Mouse (Mus musculus) heart, adult 2 months (tissue): ENCODE results near the gene Dgke. TPM values are rescaled to one million over a fixed set of nuclear protein-coding genes. Genes with fewer than 3 reads are reported as not detected.
A peak's percentile ranks its signal among the peaks of the same experiment; 100 is the strongest.

Source experiments
- DNase-seq, 2 experiments: peaks; one replicate each; pipeline ENCODE4 v3.0.0; 2021
- H3K27ac ChIP-seq: fragments of 200-600 bp; 2 replicates; pipeline ENCODE4 v1.8.1; 2022
- H3K27me3 ChIP-seq: fragments of 200-500 bp; 2 replicates; pipeline ENCODE4 v1.6.1; 2012; ENCODE audit warnings: mild to moderate bottlenecking, low read length, inconsistent platforms, mixed read lengths; ENCODE audit not compliant: control insufficient read depth, insufficient read depth
- H3K36me3 ChIP-seq: fragments of 200-500 bp; 2 replicates; pipeline ENCODE4 v1.6.1; 2012; ENCODE audit warnings: low read length, inconsistent platforms; ENCODE audit not compliant: control insufficient read depth, insufficient read depth
- H3K4me1 ChIP-seq: fragments of 200-500 bp; 2 replicates; pipeline ENCODE4 v1.6.1; 2011; ENCODE audit warnings: low read length; ENCODE audit not compliant: control insufficient read depth, insufficient read depth
- H3K4me3 ChIP-seq: fragments of 200-600 bp; 2 replicates; pipeline ENCODE4 v1.8.1; 2022
- H3K79me2 ChIP-seq: fragments of 200-500 bp; replicated peaks from 2 replicates; pipeline ENCODE4 v1.6.1; 2012; ENCODE audit warnings: mild to moderate bottlenecking, inconsistent platforms, low read length, moderate library complexity, mixed read lengths; ENCODE audit not compliant: control insufficient read depth, insufficient read depth
- H3K9ac ChIP-seq: fragments of 200-500 bp; 2 replicates; pipeline ENCODE4 v1.6.1; 2012; ENCODE audit warnings: low read depth, mild to moderate bottlenecking, control low read depth, inconsistent platforms, low read length, mixed read lengths
- CTCF ChIP-seq: fragments of 200-600 bp; IDR thresholded peaks from 2 replicates; pipeline ENCODE4 v1.8.1; 2022; ENCODE audit warnings: antibody characterized with exemption, mild to moderate bottlenecking, moderate library complexity
- EP300 ChIP-seq: fragments of 200-500 bp; IDR thresholded peaks from 2 replicates; pipeline ENCODE4 v1.6.1; 2011; ENCODE audit warnings: low read depth, low read length, control low read depth; ENCODE audit not compliant: insufficient read depth
- POLR2A ChIP-seq: fragments of 200-500 bp; IDR thresholded peaks from 2 replicates; pipeline ENCODE4 v1.6.1; 2011; ENCODE audit warnings: mild to moderate bottlenecking, low read depth, low read length, control low read depth; ENCODE audit not compliant: insufficient read depth
- WGBS: fragments of 180-500 bp; shearing (Covaris S2); methylation state at CpG from one replicate; pipeline ENCODE4 v1.1.7; 2018; 5-methylcytosine and 5-hydroxymethylcytosine counted together
- intact Hi-C: fragments of 180-260 bp; cut with DNase I; formaldehyde crosslinking; loops from one replicate; pipeline ENCODE4 v1.15.1; 2025
- polyA plus RNA-seq: library from polyadenylated mRNA; depleted of rRNA; stranded (reverse); fragments of >200 nt; gene quantifications from 2 replicates; pipeline ENCODE4 v1.2.3, GENCODE M21; 2012
- total RNA-seq, 2 experiments: library from RNA; stranded (reverse); gene quantifications; 2 replicates each; pipeline ENCODE4 v1.2.3; 2021

The Dgke gene
- total and polyA plus RNA-seq, 3 experiments: 5.6 to 12.4 (median 9.3) TPM

GRCm38 (mm10) chr11:89021687-89022086 lies 45.0 kb downstream of the Dgke start:
- Histone ChIP-seq H3K9ac (no peak overlapping the region), H3K27ac (no peak overlapping the region; the same call in 1 of the 2 replicates)
- WGBS: 33% methylated on average over 7 of the region's 7 CpGs

GRCm38 (mm10) chr11:89020681-89021305 lies 45.9 kb downstream of the Dgke start:
- DNase-seq: peak in 1 of 2 experiments; percentile 21
- no peak overlapping the region for H3K27ac ChIP-seq

More at GRCm38 (mm10) chr11:89021687-89022086, 45.0 kb downstream of the Dgke start:
- peak in 1 of 2 experiments; percentile 15 for DNase-seq
- intact Hi-C loops: loop anchor here (2.0 kb wide), 1 partner anchor 19 kb away; no protein-coding TSS in a partner anchor
- Histone ChIP-seq H3K4me1 (peaks cover 22% of the 10 kb centered on the region), H3K4me3 (no peak overlapping the region), H3K36me3 (peaks cover 2% of the 10 kb centered on the region; the same call in 1 of the 2 replicates), H3K27me3 (no peaks in the 10 kb centered on the region), H3K79me2 (no peaks in the 10 kb centered on the region)
- TF ChIP-seq POLR2A (no peak), CTCF (no peak), EP300 (no peak)

GRCm38 (mm10) chr11:89017514-89018182 lies 49.0 kb downstream of the Dgke start:
- WGBS: 64% methylated on average over 9 of the region's 9 CpGs
- H3K36me3 ChIP-seq: peaks cover 6% of the 10 kb centered on the region
- TF ChIP-seq EP300 (no peak), POLR2A (no peak), CTCF (no peak)
- intact Hi-C loops: no loop called here
- H3K27me3 ChIP-seq: no peaks in the 10 kb centered on the region
- H3K79me2 ChIP-seq: no peaks in the 10 kb centered on the region
- H3K4me1 ChIP-seq: peaks cover 6% of the 10 kb centered on the region
- H3K4me3 ChIP-seq: no peak overlapping the region
- H3K9ac ChIP-seq: no peak overlapping the region
- no peak for DNase-seq
- H3K27ac ChIP-seq: no peak overlapping the region

More at GRCm38 (mm10) chr11:89020681-89021305, 45.9 kb downstream of the Dgke start:
- H3K4me1 ChIP-seq: peaks cover 18% of the 10 kb centered on the region
- TF ChIP-seq CTCF: peak; percentile 63
- TF ChIP-seq POLR2A: no peak
- intact Hi-C loops: no loop called here
- H3K4me3 ChIP-seq: no peak overlapping the region
- H3K27me3 ChIP-seq: no peaks in the 10 kb centered on the region
- H3K9ac ChIP-seq: no peak overlapping the region
- no peaks in the 10 kb centered on the region for H3K79me2 ChIP-seq
- H3K36me3 ChIP-seq: peaks cover 2% of the 10 kb centered on the region; the same call in 1 of the 2 replicates
- WGBS: 53% methylated on average over 9 of the region's 9 CpGs

GRCm38 (mm10) chr11:89012241-89012640 lies 54.4 kb downstream of the Dgke start:
- no peaks in the 10 kb centered on the region for H3K79me2 ChIP-seq
- H3K36me3 ChIP-seq: peaks cover 8% of the 10 kb centered on the region
- WGBS: 85% methylated on average over 5 of the region's 5 CpGs
- H3K27me3 ChIP-seq: no peaks in the 10 kb centered on the region
- no peak overlapping the region for H3K27ac ChIP-seq
- no peak overlapping the region for H3K9ac ChIP-seq
- H3K4me1 ChIP-seq: no peaks in the 10 kb centered on the region; the same call in 1 of the 2 replicates
- DNase-seq: no peak
- TF ChIP-seq CTCF: no peak
- no peak for TF ChIP-seq POLR2A
- TF ChIP-seq EP300: no peak
- intact Hi-C loops: no loop called here
- H3K4me3 ChIP-seq: no peak overlapping the region

- H3K27me3 ChIP-seq: no peaks in the 10 kb centered on the region
- no peak for DNase-seq
- peaks cover 2% of the 10 kb centered on the region; the same call in 1 of the 2 replicates for H3K4me1 ChIP-seq
- H3K9ac ChIP-seq: no peak overlapping the region
- H3K36me3 ChIP-seq: peaks cover 14% of the 10 kb centered on the region
- intact Hi-C loops: no loop called here
- H3K79me2 ChIP-seq: no peaks in the 10 kb centered on the region
- TF ChIP-seq EP300 (no peak), POLR2A (no peak), CTCF (no peak)
- 68% methylated on average over 7 of the region's 7 CpGs for WGBS
- H3K27ac ChIP-seq: no peak overlapping the region
- no peak overlapping the region for H3K4me3 ChIP-seq
These were observed 57.2 kb downstream of the Dgke start for GRCm38 (mm10) chr11:89009496-89009895.

- H3K36me3 ChIP-seq: peaks cover 14% of the 10 kb centered on the region
- 72% methylated on average over 9 of the region's 9 CpGs for whole genome bisulfite sequencing
- H3K4me3 ChIP-seq: no peak overlapping the region
- no peak overlapping the region for H3K9ac ChIP-seq
- H3K27ac ChIP-seq: no peak overlapping the region
- intact Hi-C loops: no loop called here
- TF ChIP-seq EP300 (no peak), POLR2A (no peak), CTCF (no peak)
- no peaks in the 10 kb centered on the region for H3K79me2 ChIP-seq
- H3K27me3 ChIP-seq: no peaks in the 10 kb centered on the region
- H3K4me1 ChIP-seq: peaks cover 2% of the 10 kb centered on the region; the same call in 1 of the 2 replicates
- no peak for DNase-seq
These were observed 57.6 kb downstream of the Dgke start for GRCm38 (mm10) chr11:89009066-89009465.
